Mouse (Mus musculus): ENCODE results near the gene Uhrf1.

The Uhrf1 gene

GRCm38 (mm10) chr17:56356921-56357885, 54.1 kb downstream of the Uhrf1 start:
- peak; percentile 90 for DNase-seq

GRCm38 (mm10) chr17:56359183-56359725, 56.1 kb downstream of the Uhrf1 start:
- no peak for DNase-seq

- DNase-seq, result no peak
These were observed 56.7 kb downstream of the Uhrf1 start for GRCm38 (mm10) chr17:56359864-56360263.

- DNase-seq, result peak; percentile 88
These were observed 57.3 kb downstream of the Uhrf1 start for GRCm38 (mm10) chr17:56360451-56360850.

- DNase-seq, result no peak
These were observed 58.4 kb downstream of the Uhrf1 start for GRCm38 (mm10) chr17:56361542-56361941.

GRCm38 (mm10) chr17:56365791-56366673, 62.9 kb downstream of the Uhrf1 start:
- DNase-seq, result no peak

GRCm38 (mm10) chr17:56368291-56368790, 65.2 kb downstream of the Uhrf1 start:
- no peak for DNase-seq

GRCm38 (mm10) chr17:56370090-56370489, 67.0 kb downstream of the Uhrf1 start:
- no peak for DNase-seq

- no peak for DNase-seq
These were observed 68.0 kb downstream of the Uhrf1 start for GRCm38 (mm10) chr17:56371029-56371660.

GRCm38 (mm10) chr17:56372109-56372508, 69.0 kb downstream of the Uhrf1 start:
- DNase-seq, result no peak
